Mouse (Mus musculus) kidney, embryonic 16.5 days (tissue): ENCODE measurements around the gene Zbtb8os. TPM values are rescaled to one million over a fixed set of nuclear protein-coding genes. Genes with fewer than 3 reads are reported as not detected.

Experiments
- ATAC-seq: fragments of 200-750 bp; cut with Nextera tagmentation; 2 replicates; pipeline ENCODE4 v1.8.0; 2017; ENCODE audit warnings: moderate TSS enrichment; ENCODE audit not compliant: low FRiP score, low TSS enrichment
- H3K27ac ChIP-seq: fragments of 300-500 bp; sonication (generic); 2 replicates; pipeline ENCODE4 v1.5.1; 2014; ENCODE audit warnings: low read length
- H3K27me3 ChIP-seq: fragments of 300-500 bp; sonication (generic); 2 replicates; pipeline ENCODE4 v1.6.1; 2014; ENCODE audit warnings: low read length, control low read depth, mixed read lengths; ENCODE audit not compliant: insufficient read depth
- H3K36me3 ChIP-seq: fragments of 300-500 bp; sonication (generic); 2 replicates; pipeline ENCODE4 v1.6.1; 2014; ENCODE audit warnings: low read length, control low read depth, mixed read lengths; ENCODE audit not compliant: insufficient read depth
- H3K4me1 ChIP-seq: fragments of 300-500 bp; sonication (generic); 2 replicates; pipeline ENCODE4 v1.6.1; 2014; ENCODE audit warnings: low read length, control low read depth, mixed read lengths; ENCODE audit not compliant: insufficient read depth
- H3K4me2 ChIP-seq: fragments of 300-500 bp; sonication (generic); replicated peaks from 2 replicates; pipeline ENCODE4 v1.6.1; 2014; ENCODE audit warnings: low read depth, low read length
- H3K4me3 ChIP-seq: fragments of 300-500 bp; sonication (generic); 2 replicates; pipeline ENCODE4 v1.5.1; 2014; ENCODE audit warnings: mild to moderate bottlenecking, low read length
- H3K9ac ChIP-seq: fragments of 300-500 bp; sonication (generic); replicated peaks from 2 replicates; pipeline ENCODE4 v1.6.1; 2014; ENCODE audit warnings: low read length
- H3K9me3 ChIP-seq: fragments of 300-500 bp; sonication (generic); 2 replicates; pipeline ENCODE4 v1.6.1; 2016; ENCODE audit warnings: low read length, control low read depth
- WGBS: fragments of 180-500 bp; shearing (Covaris S2); extraction: QIAGEN DNeasy Blood & Tissue Kit; methylation state at CpG from one replicate; pipeline ENCODE4 v1.1.7; 2014; 5-methylcytosine and 5-hydroxymethylcytosine counted together
- polyA plus RNA-seq: library from polyadenylated mRNA; unstranded; fragments of >200 nt; fragmentation: Nextera tagmentation; extraction: Ambion mirVana; gene quantifications from 2 replicates; pipeline ENCODE4 v1.2.1, GENCODE M21; 2015

Gene Zbtb8os
- polyA plus RNA-seq, 1 experiment from 2014 or later: 45.1 TPM

DNA sequence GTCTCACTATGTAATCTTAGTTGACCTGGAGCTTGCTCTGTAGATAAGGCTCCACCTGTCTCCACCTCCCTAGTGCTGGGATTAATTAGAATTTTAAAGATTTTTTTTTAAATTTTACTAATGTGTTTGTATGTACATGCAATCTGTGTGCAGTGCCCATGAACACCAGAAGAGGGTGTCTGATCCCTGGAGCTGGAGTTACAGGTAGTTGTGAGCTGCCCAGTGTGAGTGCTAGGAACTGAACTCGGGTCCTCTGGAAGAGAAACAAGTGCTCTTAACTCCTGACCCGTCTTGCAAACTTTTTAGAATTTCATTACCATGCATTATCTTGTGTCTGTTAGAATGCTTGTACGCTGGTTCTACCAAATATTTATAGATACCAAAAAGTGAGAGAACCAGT lies 35.9 kb downstream of the Zbtb8os start:
- Histone ChIP-seq H3K4me3 (no peak overlapping the region), H3K9ac (no peak overlapping the region), H3K4me2 (no peak overlapping the region), H3K9me3 (no peaks in the 10 kb centered on the region), H3K4me1 (peaks cover 14% of the 10 kb centered on the region), H3K27ac (no peak overlapping the region), H3K27me3 (no peaks in the 10 kb centered on the region), H3K36me3 (no peaks in the 10 kb centered on the region)
- WGBS: 96% methylated on average over 3 of the region's 3 CpGs
- ATAC-seq: no peak

DNA sequence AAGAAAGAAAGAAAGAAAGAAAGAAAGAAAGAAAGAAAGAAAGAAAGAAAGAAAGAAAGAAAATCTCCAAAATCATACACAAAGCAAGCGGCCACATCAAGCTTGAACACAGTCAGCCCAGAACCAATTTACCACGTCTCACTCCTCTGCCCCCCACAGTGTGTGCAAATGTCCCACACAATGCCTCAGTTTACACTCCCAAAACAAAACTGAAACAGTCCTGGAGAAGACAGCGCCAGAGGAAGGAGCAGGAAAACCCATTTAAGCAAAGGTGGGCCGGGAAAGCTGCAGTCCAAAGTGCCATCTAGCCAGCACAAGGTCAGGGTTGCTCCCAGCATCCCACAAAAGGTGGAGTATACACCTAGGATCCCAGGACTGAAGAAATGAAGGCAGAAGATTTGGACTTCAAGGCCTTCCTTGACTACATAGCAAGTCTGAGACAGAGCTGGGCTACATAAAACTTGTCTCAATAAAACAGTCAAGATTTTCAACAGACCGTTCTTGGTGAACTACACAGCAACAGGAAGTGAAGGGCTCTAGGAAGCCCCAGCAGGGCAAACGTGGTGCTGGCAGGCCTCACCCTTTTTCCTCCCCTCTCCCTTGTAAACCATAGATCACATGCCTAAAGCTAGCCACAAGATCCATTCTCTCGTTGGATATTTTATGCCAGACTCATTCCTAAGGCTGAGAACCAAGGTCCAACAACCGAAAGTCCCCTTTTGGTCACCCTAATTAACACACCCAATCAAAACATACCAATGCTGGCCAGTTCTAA lies 37.9 kb downstream of the Zbtb8os start:
- no peak overlapping the region for H3K9ac ChIP-seq
- 43% methylated on average over 8 of the region's 8 CpGs for WGBS
- no peaks in the 10 kb centered on the region for H3K9me3 ChIP-seq
- H3K27me3 ChIP-seq: no peaks in the 10 kb centered on the region
- no peaks in the 10 kb centered on the region for H3K36me3 ChIP-seq
- H3K4me3 ChIP-seq: no peak overlapping the region
- H3K27ac ChIP-seq: no peak overlapping the region; the same call in 1 of the 2 replicates
- H3K4me1 ChIP-seq: peaks cover 21% of the 10 kb centered on the region
- ATAC-seq: no peak
- H3K4me2 ChIP-seq: no peak overlapping the region

DNA sequence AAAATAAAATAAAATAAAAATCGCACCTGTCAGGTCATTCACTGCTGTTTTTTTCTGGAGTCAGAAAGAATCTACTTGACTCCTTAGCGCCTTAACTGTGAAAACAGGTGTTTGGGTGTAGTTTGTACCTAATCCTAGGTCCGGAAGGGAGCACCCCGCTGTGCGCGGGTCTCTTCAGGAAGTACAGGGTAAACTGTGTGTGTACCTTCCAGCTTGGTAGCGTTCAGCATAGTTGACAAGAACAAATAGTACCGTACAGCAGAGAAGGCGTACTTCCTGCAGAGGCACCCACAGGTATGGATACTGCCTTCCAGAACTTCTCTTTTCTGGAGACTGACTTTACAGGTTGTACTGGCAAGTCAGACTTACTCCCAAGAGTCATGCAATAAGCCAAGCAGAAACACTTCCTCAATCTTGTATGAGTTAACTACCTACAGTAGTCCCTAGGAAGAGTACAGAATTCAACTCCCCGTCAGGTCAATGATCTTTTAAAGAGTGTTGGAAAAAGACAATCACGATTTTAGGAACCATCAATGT lies 38.8 kb downstream of the Zbtb8os start:
- no peak overlapping the region for H3K4me3 ChIP-seq
- ATAC-seq: no peak
- 65% methylated on average over 11 of the region's 11 CpGs for WGBS
- no peaks in the 10 kb centered on the region for H3K27me3 ChIP-seq
- H3K27ac ChIP-seq: no peak overlapping the region
- no peaks in the 10 kb centered on the region for H3K9me3 ChIP-seq
- peaks cover 21% of the 10 kb centered on the region for H3K4me1 ChIP-seq
- no peak overlapping the region for H3K4me2 ChIP-seq
- H3K36me3 ChIP-seq: no peaks in the 10 kb centered on the region
- no peak overlapping the region for H3K9ac ChIP-seq

DNA sequence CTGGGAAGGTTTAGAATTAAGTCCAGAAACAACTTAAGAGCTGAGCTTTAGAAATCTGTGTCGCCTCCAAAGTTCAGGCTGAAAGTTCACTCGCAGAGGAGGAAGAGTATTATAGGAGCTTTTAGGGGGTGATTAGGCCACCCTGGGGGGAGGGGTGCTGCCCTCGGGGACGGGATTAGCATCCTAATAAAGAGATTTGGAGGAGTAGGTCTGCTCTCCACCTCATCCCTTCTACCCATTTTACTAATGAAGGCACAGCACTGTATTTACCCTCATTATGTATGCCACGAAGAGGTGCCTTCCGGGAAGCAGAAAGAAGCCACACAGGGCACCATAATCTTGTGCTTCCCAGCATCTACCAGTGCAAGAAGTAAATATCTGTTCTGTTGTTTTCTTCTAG lies 39.5 kb downstream of the Zbtb8os start:
- Histone ChIP-seq H3K4me2 (no peak overlapping the region), H3K4me3 (no peak overlapping the region), H3K9ac (no peak overlapping the region), H3K9me3 (no peaks in the 10 kb centered on the region), H3K27me3 (peaks cover 3% of the 10 kb centered on the region; the same call in 1 of the 2 replicates), H3K36me3 (no peaks in the 10 kb centered on the region), H3K27ac (no peak overlapping the region), H3K4me1 (peaks cover 21% of the 10 kb centered on the region)
- no peak for ATAC-seq
- 39% methylated on average over 6 of the region's 6 CpGs for WGBS

DNA sequence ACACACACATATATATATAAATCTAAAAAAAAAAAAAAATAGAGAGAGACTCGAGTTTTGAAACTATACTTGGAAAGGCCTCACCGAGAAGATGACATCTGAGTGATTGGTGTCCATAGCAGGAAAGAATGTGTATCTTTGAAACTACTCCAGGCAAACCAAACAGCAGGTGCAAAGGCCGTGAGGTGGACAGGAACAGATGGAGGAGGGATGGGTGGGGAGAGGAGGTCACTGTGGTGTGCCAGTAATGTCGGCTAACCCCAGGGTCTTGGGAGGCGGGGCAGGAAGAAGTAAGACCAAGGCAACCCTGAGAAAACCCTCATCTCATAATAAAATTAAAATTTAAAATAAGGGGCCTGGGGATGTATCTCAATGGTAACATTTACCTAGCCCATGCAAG lies 40.3 kb downstream of the Zbtb8os start:
- Histone ChIP-seq H3K9ac (no peak overlapping the region), H3K36me3 (no peaks in the 10 kb centered on the region), H3K27me3 (peaks cover 3% of the 10 kb centered on the region; the same call in 1 of the 2 replicates), H3K9me3 (no peaks in the 10 kb centered on the region), H3K4me2 (no peak overlapping the region), H3K27ac (no peak overlapping the region), H3K4me3 (no peak overlapping the region), H3K4me1 (peaks cover 21% of the 10 kb centered on the region)
- no peak for ATAC-seq
- WGBS: 71% methylated on average over 5 of the region's 5 CpGs

DNA sequence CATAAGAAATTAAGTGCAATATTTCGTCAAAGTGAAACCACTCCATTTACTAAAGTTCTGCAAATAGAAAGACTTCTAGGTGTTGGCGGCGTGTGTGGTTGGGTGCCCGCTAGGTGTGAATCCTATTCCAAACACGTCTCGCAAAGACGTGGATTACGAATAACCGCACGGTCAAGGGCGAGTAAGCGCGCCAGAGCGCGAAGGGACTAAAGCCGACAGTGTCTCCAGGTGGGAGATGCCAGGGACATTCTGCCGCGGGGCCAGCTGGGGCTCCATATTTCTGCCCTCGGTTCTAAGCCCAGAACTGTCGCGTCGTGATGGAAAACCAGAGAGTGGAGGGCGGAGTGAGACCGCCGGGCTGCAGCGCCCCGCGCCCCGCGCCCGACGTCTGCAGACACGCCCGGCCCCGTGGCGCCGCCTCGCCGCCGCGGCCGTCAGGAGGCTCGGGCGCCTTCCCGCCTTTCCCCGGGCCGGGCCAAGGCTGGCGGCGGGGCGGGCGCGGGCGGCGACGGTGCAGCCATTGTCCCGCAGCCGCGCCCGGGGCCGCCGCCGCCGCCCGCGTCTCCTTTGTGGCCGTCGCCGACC lies 41.6 kb downstream of the Zbtb8os start:
- no peaks in the 10 kb centered on the region for H3K9me3 ChIP-seq
- peak overlapping the region; percentile 60 for H3K4me2 ChIP-seq
- H3K27ac ChIP-seq: peak overlapping the region; percentile 66
- peak overlapping the region; percentile 93 for H3K9ac ChIP-seq
- H3K4me3 ChIP-seq: peak overlapping the region; percentile 80
- peaks cover 21% of the 10 kb centered on the region for H3K4me1 ChIP-seq
- under 1% methylated on average over 46 of the region's 68 CpGs for WGBS
- H3K36me3 ChIP-seq: no peaks in the 10 kb centered on the region
- peak; percentile 78 for ATAC-seq
- H3K27me3 ChIP-seq: peaks cover 3% of the 10 kb centered on the region; the same call in 1 of the 2 replicates

DNA sequence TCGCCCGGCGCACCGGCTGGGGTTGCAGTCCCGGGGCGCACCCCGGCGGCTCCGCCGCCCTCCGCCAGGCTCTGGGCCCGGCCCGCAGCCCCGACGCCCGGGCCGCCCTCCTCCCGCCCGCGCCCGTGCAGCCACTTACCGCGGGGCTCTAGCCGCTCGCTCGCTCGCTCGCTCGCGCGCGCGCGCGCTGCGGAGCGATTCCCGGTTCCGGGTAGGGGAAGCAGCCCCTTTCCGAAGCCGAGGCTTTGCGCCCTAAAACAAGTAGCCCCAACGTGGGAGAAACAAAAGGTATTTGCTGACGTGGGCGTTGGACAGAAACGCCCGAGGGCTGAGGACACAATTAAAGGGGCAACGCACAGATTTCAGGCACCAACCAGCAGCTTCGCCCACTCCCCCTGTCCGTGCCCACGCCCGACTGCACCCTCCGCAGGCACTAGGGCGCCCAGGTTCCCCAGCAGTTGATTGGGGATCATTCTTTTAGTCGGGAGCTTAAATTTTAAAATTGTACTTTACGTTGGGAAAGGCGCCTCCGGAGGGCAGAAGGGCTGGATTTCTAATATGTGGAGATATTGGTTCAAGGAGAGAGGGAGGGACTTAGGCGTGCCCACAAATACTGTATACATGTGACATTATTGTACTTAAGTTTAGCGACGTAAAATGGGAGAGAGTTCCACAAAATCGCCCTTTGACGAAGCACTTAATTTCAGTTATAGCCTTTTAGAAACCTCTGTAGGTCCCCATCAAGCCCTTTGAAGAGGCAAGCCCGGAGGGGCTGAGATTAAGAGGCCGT lies 42.3 kb downstream of the Zbtb8os start, which contains the start of gene Zbtb8a:
TSS of gene Zbtb8a (minus strand) at position 516 of the 790 bp plus-strand sequence.
- peak; percentile 78 for ATAC-seq
- no peaks in the 10 kb centered on the region for H3K36me3 ChIP-seq
- H3K27ac ChIP-seq: peak within 1 kb of the TSS; percentile 66
- H3K27me3 ChIP-seq: peaks cover 3% of the 10 kb centered on the region; the same call in 1 of the 2 replicates
- H3K4me2 ChIP-seq: peak within 1 kb of the TSS; percentile 60
- H3K4me1 ChIP-seq: peaks cover 21% of the 10 kb centered on the region
- H3K4me3 ChIP-seq: peak within 1 kb of the TSS; percentile 80
- WGBS: 1% methylated on average over 53 of the region's 65 CpGs
- peak within 1 kb of the TSS; percentile 93 for H3K9ac ChIP-seq
- no peaks in the 10 kb centered on the region for H3K9me3 ChIP-seq

DNA sequence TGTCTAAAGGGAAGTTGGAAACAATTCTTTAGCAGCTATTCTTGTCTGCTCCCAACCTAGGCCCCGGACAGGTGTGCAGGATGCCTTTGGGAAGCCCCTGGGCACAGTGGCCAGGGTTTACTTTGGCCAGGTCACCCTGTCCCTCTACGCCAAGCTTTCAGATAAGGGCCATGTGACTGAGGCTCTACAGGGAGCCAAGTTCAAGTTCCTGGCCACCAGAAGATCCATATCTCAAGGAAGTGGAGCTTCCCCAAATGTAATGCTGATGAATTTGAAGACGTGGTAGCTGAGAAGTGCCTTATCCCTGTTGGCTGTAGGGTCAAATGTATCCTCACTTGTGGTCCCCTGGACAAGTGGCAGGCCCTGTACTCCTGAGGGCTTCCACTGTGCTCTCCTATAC lies 44.3 kb downstream of the Zbtb8os start:
- Histone ChIP-seq H3K9me3 (no peaks in the 10 kb centered on the region), H3K36me3 (no peaks in the 10 kb centered on the region), H3K9ac (no peak overlapping the region), H3K27me3 (peaks cover 3% of the 10 kb centered on the region; the same call in 1 of the 2 replicates), H3K4me1 (peaks cover 10% of the 10 kb centered on the region), H3K27ac (no peak overlapping the region), H3K4me3 (no peak overlapping the region), H3K4me2 (no peak overlapping the region)
- 86% methylated on average over 3 of the region's 3 CpGs for WGBS
- no peak for ATAC-seq

DNA sequence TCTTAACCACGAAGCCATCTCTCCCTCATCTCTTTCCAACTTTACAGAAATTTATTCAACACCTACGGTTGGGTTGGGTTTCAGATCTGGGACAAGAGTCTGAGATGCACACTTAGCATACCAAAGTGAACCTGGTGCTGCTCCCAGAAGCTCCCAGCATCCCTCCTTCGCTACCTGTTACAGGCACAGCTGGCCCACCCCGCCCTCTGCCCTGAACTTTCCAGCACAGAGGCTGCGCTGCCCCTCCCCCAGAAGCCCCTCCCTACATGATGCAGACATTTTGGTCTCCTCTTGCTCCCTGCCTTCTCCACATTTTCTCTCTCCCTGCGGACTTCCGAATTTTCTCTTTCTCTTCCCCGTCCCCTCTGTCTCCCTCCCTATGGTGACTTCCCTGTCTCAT lies 45.7 kb downstream of the Zbtb8os start:
- no peaks in the 10 kb centered on the region for H3K9me3 ChIP-seq
- H3K4me1 ChIP-seq: peaks cover 9% of the 10 kb centered on the region
- no peaks in the 10 kb centered on the region for H3K36me3 ChIP-seq
- no peak overlapping the region for H3K4me2 ChIP-seq
- 70% methylated on average over 8 of the region's 8 CpGs for WGBS
- peaks cover 3% of the 10 kb centered on the region; the same call in 1 of the 2 replicates for H3K27me3 ChIP-seq
- no peak overlapping the region for H3K27ac ChIP-seq
- no peak for ATAC-seq
- H3K9ac ChIP-seq: no peak overlapping the region
- no peak overlapping the region for H3K4me3 ChIP-seq
